25 mouse cellular contexts compared by ENCODE assay signal in the genomic region with DNA sequence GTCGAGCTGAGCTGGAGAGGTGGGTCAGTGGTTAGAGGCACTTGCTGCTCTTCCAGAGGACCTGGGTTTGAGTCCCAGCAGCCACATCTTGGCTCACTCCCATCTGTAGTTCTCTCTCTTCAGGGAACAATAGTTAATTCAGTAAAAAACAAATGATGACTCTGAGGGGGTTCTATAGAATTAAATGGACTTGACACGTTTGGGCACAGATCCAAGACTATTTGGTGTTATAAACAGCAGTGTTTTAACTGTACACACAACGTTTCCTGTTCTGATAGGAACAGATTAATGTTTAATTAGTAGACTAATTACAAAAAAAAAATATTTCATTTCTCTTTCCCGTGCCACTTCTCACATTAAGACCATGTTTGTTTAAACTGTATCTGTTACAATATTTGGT.
"Had no signal": no experiment of that assay in that cellular context is flagged by ENCODE, and none has a peak within 500 bp of the region (broad histone marks: within the 10 kb centered on the region; RNA-seq: fewer than 3 reads in every experiment).

No protein-coding gene starts in this region.

- H3K27me3 ChIP-seq: heart, embryonic 12.5 days; hindbrain, embryonic 12.5 days; limb, embryonic 12.5 days had no signal

- H3K4me2 ChIP-seq: heart, embryonic 12.5 days; hindbrain, embryonic 12.5 days; hindbrain, embryonic 14.5 days; limb, embryonic 12.5 days; liver, embryonic 11.5 days had no signal

- H3K9ac ChIP-seq: heart, embryonic 12.5 days; hindbrain, embryonic 12.5 days; hindbrain, embryonic 14.5 days; limb, embryonic 12.5 days had no signal

- DNase-seq: gastrocnemius, adult 2 months; gastrocnemius, postnatal 10 days; gastrocnemius, postnatal 25 days; heart, adult 18-20 months; heart, postnatal 10 days; heart, postnatal 4 days; kidney, adult 18-20 months; kidney, adult 8-10 months; kidney, postnatal 10 days; kidney, postnatal 25 days; kidney, postnatal 4 days; liver had no signal

- H3K4me1 ChIP-seq: heart, embryonic 10.5 days; heart, embryonic 12.5 days; hindbrain, embryonic 10.5 days; hindbrain, embryonic 12.5 days; limb, embryonic 10.5 days; limb, embryonic 12.5 days had no signal

- H3K27ac ChIP-seq: gastrocnemius, adult 2 months; heart, embryonic 10.5 days; hindbrain, embryonic 10.5 days; hindbrain, embryonic 12.5 days; hindbrain, embryonic 14.5 days; layer of hippocampus, adult 2 months; left cerebral cortex, adult 2 months; limb, embryonic 10.5 days; limb, embryonic 12.5 days had no signal

- H3K36me3 ChIP-seq: heart, embryonic 10.5 days; heart, embryonic 12.5 days; hindbrain, embryonic 10.5 days; hindbrain, embryonic 12.5 days; limb, embryonic 10.5 days; limb, embryonic 12.5 days had no signal

- ATAC-seq: hindbrain, embryonic 16.5 days; inflammation-experienced regulatory T-cells, adult 6 months; intestine, postnatal 0 days had no signal

- H3K9me3 ChIP-seq: heart, embryonic 10.5 days; hindbrain, embryonic 10.5 days; hindbrain, embryonic 12.5 days; limb, embryonic 10.5 days had no signal

- H3K4me3 ChIP-seq: gastrocnemius, adult 2 months; heart, embryonic 10.5 days; heart, embryonic 12.5 days; hindbrain, embryonic 10.5 days; hindbrain, embryonic 12.5 days; layer of hippocampus, adult 2 months; left cerebral cortex, adult 2 months; limb, embryonic 10.5 days; limb, embryonic 12.5 days had no signal
